Mouse (Mus musculus): ENCODE measurements around the gene Pkn2. TPM values are rescaled to one million over a fixed set of nuclear protein-coding genes. Genes with fewer than 3 reads are reported as not detected.

Pkn2 gene
- polyA plus RNA-seq (2015; fragmentation: Nextera tagmentation; extraction: Ambion mirVana) = 27.6 and 29.1 TPM in 2 replicates

GRCm38 (mm10) chr3:142881872-142882623 is at the start of gene Pkn2:
Gene Pkn2, minus strand, starts transcription at chr3:142882004.
- H3K9ac ChIP-seq = peak within 1 kb of the TSS; percentile 96
- no peaks in the 10 kb centered on the region for H3K27me3 ChIP-seq
- H3K4me2 ChIP-seq = peak within 1 kb of the TSS; percentile 62
- WGBS = under 1% methylated on average over 76 of the region's 84 CpGs
- peak within 1 kb of the TSS; percentile 99 for H3K4me3 ChIP-seq
- no peaks in the 10 kb centered on the region for H3K36me3 ChIP-seq
- peaks cover 4% of the 10 kb centered on the region for H3K4me1 ChIP-seq (replicated peaks)
- no peaks in the 10 kb centered on the region for H3K9me3 ChIP-seq
- peak; percentile 99 for ATAC-seq (ENCODE audit: low FRiP score)
- peak within 1 kb of the TSS; percentile 95 for H3K27ac ChIP-seq

- H3K9ac ChIP-seq = no peak overlapping the region
- ATAC-seq (ENCODE audit: low FRiP score) = no peak
- WGBS = 90% methylated on average over 2 of the region's 2 CpGs
Observed at GRCm38 (mm10) chr3:142929906-142930305, 48.1 kb upstream of the Pkn2 start.

GRCm38 (mm10) chr3:142927311-142927710 is 45.5 kb upstream of the Pkn2 start:
- no peak overlapping the region for H3K4me3 ChIP-seq
- H3K9me3 ChIP-seq = no peaks in the 10 kb centered on the region
- 85% methylated on average over 3 of the region's 3 CpGs for WGBS

More at GRCm38 (mm10) chr3:142929906-142930305, 48.1 kb upstream of the Pkn2 start:
- Histone ChIP-seq H3K36me3 (no peaks in the 10 kb centered on the region), H3K4me2 (no peak overlapping the region), H3K27me3 (no peaks in the 10 kb centered on the region), H3K9me3 (no peaks in the 10 kb centered on the region), H3K4me3 (no peak overlapping the region), H3K4me1 (replicated peaks) (peaks cover 6% of the 10 kb centered on the region), H3K27ac (no peak overlapping the region)

GRCm38 (mm10) chr3:142924831-142925348 is 43.1 kb upstream of the Pkn2 start:
- no peak for ATAC-seq (ENCODE audit: low FRiP score)
- no peak overlapping the region for H3K4me3 ChIP-seq
- no peaks in the 10 kb centered on the region for H3K36me3 ChIP-seq
- no peak overlapping the region for H3K27ac ChIP-seq
- WGBS = 85% methylated on average over 2 of the region's 2 CpGs
- H3K4me1 ChIP-seq (replicated peaks) = no peaks in the 10 kb centered on the region
- no peaks in the 10 kb centered on the region for H3K27me3 ChIP-seq
- no peak overlapping the region for H3K4me2 ChIP-seq
- no peaks in the 10 kb centered on the region for H3K9me3 ChIP-seq
- no peak overlapping the region for H3K9ac ChIP-seq

More at GRCm38 (mm10) chr3:142927311-142927710, 45.5 kb upstream of the Pkn2 start:
- no peak overlapping the region for H3K27ac ChIP-seq
- no peak overlapping the region for H3K9ac ChIP-seq
- H3K4me1 ChIP-seq (replicated peaks) = no peaks in the 10 kb centered on the region
- H3K36me3 ChIP-seq = no peaks in the 10 kb centered on the region
- ATAC-seq (ENCODE audit: low FRiP score) = no peak
- no peak overlapping the region for H3K4me2 ChIP-seq
- H3K27me3 ChIP-seq = no peaks in the 10 kb centered on the region

- H3K27me3 ChIP-seq = no peaks in the 10 kb centered on the region
- no peak overlapping the region for H3K9ac ChIP-seq
- WGBS = 74% methylated on average over 3 of the region's 3 CpGs
- no peaks in the 10 kb centered on the region for H3K36me3 ChIP-seq
- H3K4me2 ChIP-seq = no peak overlapping the region
- H3K9me3 ChIP-seq = no peaks in the 10 kb centered on the region
- H3K27ac ChIP-seq = no peak overlapping the region
- H3K4me3 ChIP-seq = no peak overlapping the region
- ATAC-seq (ENCODE audit: low FRiP score) = no peak
- H3K4me1 ChIP-seq (replicated peaks) = no peaks in the 10 kb centered on the region
Observed at GRCm38 (mm10) chr3:142919070-142919469, 37.3 kb upstream of the Pkn2 start.

- Histone ChIP-seq H3K4me3 (no peak overlapping the region), H3K9ac (no peak overlapping the region), H3K4me1 (replicated peaks) (no peaks in the 10 kb centered on the region), H3K27me3 (no peaks in the 10 kb centered on the region), H3K36me3 (no peaks in the 10 kb centered on the region), H3K4me2 (no peak overlapping the region), H3K27ac (no peak overlapping the region), H3K9me3 (no peaks in the 10 kb centered on the region)
- WGBS = 79% methylated on average over 4 of the region's 4 CpGs
- ATAC-seq (ENCODE audit: low FRiP score) = no peak
Observed at GRCm38 (mm10) chr3:142917760-142918439, 36.1 kb upstream of the Pkn2 start.

- Histone ChIP-seq H3K27me3 (no peaks in the 10 kb centered on the region), H3K4me2 (no peak overlapping the region), H3K9me3 (no peaks in the 10 kb centered on the region), H3K4me1 (replicated peaks) (no peaks in the 10 kb centered on the region), H3K4me3 (no peak overlapping the region), H3K27ac (no peak overlapping the region), H3K9ac (no peak overlapping the region), H3K36me3 (no peaks in the 10 kb centered on the region)
- WGBS = 91% methylated on average over 4 of the region's 4 CpGs
- ATAC-seq (ENCODE audit: low FRiP score) = no peak
Observed at GRCm38 (mm10) chr3:142917171-142917570, 35.4 kb upstream of the Pkn2 start.

- H3K4me2 ChIP-seq = no peak overlapping the region
- no peaks in the 10 kb centered on the region for H3K36me3 ChIP-seq
- no peak for ATAC-seq (ENCODE audit: low FRiP score)
- H3K27ac ChIP-seq = no peak overlapping the region
- no peaks in the 10 kb centered on the region for H3K9me3 ChIP-seq
- no peak overlapping the region for H3K4me3 ChIP-seq
- WGBS = 89% methylated on average over 1 of the region's 1 CpGs
- H3K9ac ChIP-seq = no peak overlapping the region
- H3K4me1 ChIP-seq (replicated peaks) = no peaks in the 10 kb centered on the region
- H3K27me3 ChIP-seq = no peaks in the 10 kb centered on the region
Observed at GRCm38 (mm10) chr3:142913295-142913694, 31.5 kb upstream of the Pkn2 start.

- Histone ChIP-seq H3K9ac (no peak overlapping the region), H3K4me2 (no peak overlapping the region), H3K27ac (no peak overlapping the region), H3K9me3 (no peaks in the 10 kb centered on the region), H3K4me1 (replicated peaks) (no peaks in the 10 kb centered on the region), H3K36me3 (no peaks in the 10 kb centered on the region), H3K27me3 (no peaks in the 10 kb centered on the region), H3K4me3 (no peak overlapping the region)
- 90% methylated on average over 2 of the region's 2 CpGs for WGBS
- ATAC-seq (ENCODE audit: low FRiP score) = no peak
Observed at GRCm38 (mm10) chr3:142899683-142900082, 17.9 kb upstream of the Pkn2 start.

GRCm38 (mm10) chr3:142898949-142899396 is 17.2 kb upstream of the Pkn2 start:
- ATAC-seq (ENCODE audit: low FRiP score) = no peak
- no peaks in the 10 kb centered on the region for H3K9me3 ChIP-seq

GRCm38 (mm10) chr3:142890442-142890841 is 8.6 kb upstream of the Pkn2 start:
- no peak for ATAC-seq (ENCODE audit: low FRiP score)

More at GRCm38 (mm10) chr3:142898949-142899396, 17.2 kb upstream of the Pkn2 start:
- Histone ChIP-seq H3K4me1 (replicated peaks) (no peaks in the 10 kb centered on the region), H3K27ac (no peak overlapping the region), H3K9ac (no peak overlapping the region), H3K36me3 (no peaks in the 10 kb centered on the region), H3K4me3 (no peak overlapping the region), H3K27me3 (no peaks in the 10 kb centered on the region), H3K4me2 (no peak overlapping the region)
- 87% methylated on average over 8 of the region's 8 CpGs for WGBS

GRCm38 (mm10) chr3:142886963-142887362 is 5.2 kb upstream of the Pkn2 start:
- no peak for ATAC-seq (ENCODE audit: low FRiP score)
- Histone ChIP-seq H3K9me3 (no peaks in the 10 kb centered on the region), H3K4me3 (no peak overlapping the region), H3K27me3 (no peaks in the 10 kb centered on the region), H3K27ac (no peak overlapping the region), H3K36me3 (no peaks in the 10 kb centered on the region), H3K4me1 (replicated peaks) (peaks cover 4% of the 10 kb centered on the region; the same call in 1 of the 2 replicates), H3K4me2 (no peak overlapping the region), H3K9ac (no peak overlapping the region)
- WGBS = 79% methylated on average over 3 of the region's 3 CpGs

More at GRCm38 (mm10) chr3:142890442-142890841, 8.6 kb upstream of the Pkn2 start:
- Histone ChIP-seq H3K4me3 (no peak overlapping the region), H3K4me2 (no peak overlapping the region), H3K36me3 (no peaks in the 10 kb centered on the region), H3K27ac (no peak overlapping the region), H3K4me1 (replicated peaks) (no peaks in the 10 kb centered on the region), H3K9ac (no peak overlapping the region), H3K9me3 (no peaks in the 10 kb centered on the region), H3K27me3 (no peaks in the 10 kb centered on the region)
- WGBS = 91% methylated on average over 3 of the region's 3 CpGs

Measured in hindbrain, embryonic 13.5 days (tissue).